Mouse (Mus musculus) gastrocnemius, postnatal 14 days (tissue): ENCODE results near the gene Stap1. TPM values are rescaled to one million over a fixed set of nuclear protein-coding genes. Genes with fewer than 3 reads are reported as not detected.

Source experiments
- DNase-seq: peaks from one replicate; pipeline ENCODE4 v3.0.0; 2021; ENCODE audit warnings: mixed read lengths
- intact Hi-C: fragments of 180-260 bp; cut with DNase I; formaldehyde crosslinking; loops from one replicate; pipeline ENCODE4 v1.15.1; 2025; ENCODE audit warnings: low total_unique reads
- total RNA-seq, 2 experiments: library from RNA; stranded (reverse); gene quantifications; 2 replicates each; pipeline ENCODE4 v1.2.3; 2021

Stap1 gene
- total RNA-seq, 2 experiments from 2014 or later, result 0.29 to 0.33 TPM

DNA sequence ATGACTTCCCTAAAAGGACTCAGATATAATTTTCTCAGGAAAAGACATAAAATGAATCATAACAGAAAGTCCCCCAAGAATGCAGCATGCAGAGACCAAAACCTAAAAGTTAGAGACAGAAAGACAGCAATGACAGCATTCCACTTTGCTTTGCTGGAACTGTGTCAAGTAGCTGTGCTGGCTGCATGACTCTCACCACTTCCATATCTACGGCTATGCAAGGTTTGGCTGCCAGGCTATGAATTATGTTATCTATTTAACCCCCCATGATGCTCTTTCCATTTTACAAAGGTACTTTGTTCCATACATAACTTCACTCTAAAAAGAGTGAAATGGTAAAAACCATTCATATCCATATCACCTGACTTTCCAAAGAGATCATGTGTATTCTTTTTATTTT lies 42.5 kb downstream of the Stap1 start:
- intact Hi-C loops, result no loop called here
- no peak for DNase-seq

DNA sequence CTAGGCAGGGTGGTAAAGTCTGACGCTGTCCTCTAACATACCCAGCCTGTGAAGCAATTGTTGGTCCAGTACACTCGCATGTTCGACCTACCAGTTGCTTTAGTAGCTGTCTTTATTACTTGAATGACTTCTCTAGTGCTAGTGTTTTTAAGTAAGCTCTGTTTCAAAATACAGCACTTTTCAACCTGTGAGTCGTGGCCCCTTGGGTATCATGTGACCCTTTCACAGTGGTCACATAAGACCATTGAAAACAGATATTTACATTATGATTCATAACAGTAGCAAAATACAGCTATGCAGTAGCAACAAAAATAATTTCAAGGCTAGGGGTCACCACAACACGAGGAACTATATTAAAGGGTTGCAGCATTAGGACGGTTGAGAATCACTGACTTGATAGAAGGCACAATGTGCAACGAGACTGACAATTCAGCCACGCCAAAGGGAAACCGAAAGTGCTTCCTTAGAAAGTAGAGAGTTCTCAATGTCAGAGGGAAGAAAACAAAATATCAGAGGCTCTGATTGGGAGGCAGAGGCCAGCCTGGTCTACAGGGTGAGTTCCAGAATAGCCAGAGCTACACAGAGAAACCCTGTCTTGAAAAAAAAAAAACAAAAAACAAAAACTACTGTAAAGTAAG lies 47.0 kb downstream of the Stap1 start:
- intact Hi-C loops, result no loop called here
- DNase-seq, result no peak

DNA sequence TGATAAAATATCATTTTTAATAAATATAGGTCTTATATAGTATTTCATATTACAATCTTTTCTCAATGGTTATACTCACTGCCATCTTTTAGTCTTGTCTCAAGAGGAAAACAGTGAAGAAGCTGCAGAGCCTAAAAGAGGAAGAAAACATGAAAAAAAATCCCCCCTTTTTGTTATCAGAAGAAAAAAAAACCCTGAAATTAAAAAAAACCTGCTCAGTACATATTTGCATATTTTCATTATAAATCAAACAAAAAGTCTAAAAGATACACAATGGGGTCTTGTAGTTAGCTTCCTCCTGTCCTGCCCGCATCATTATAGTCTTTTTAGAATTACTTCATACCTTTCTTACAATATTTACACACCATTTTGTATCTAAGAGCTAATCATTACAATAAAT lies 57.2 kb downstream of the Stap1 start:
- DNase-seq, result no peak
- intact Hi-C loops, result no loop called here

DNA sequence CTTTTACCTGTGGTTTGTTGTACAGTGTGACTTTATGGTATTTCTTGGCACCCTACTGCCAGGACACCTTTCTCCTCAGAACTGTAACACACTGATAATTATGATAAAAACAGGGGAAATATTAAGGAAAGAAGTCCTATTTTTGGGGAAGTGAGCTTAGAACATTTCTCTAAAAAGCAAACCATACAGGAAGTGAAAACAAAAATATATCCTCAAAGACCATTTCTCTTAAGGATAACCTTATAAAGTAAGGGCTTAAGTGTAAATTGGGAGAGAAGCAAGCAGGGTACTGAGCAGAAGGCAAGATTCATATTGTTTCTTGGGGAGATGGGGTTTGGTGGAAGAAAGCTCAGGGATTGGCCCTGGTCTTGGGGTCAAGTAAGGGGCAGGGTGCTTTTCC lies 58.3 kb downstream of the Stap1 start:
- DNase-seq, result no peak
- intact Hi-C loops, result no loop called here

Other genes starting within 250 kb of the Stap1 start
- 1 to 10 TPM; 5.3 to 6.2 TPM for gene Cenpc1, start 6.2 kb upstream of the Stap1 start, total RNA-seq
- gene Uba6, start 101.1 kb downstream of the Stap1 start, total RNA-seq, result 1 to 10 TPM; 4.1 to 4.6 TPM
- not detected for gene Gnrhr, start 126.2 kb downstream of the Stap1 start, total RNA-seq
- not detected for gene Tmprss11c, start 217.6 kb downstream of the Stap1 start, total RNA-seq